Mouse (Mus musculus) spleen, adult 12 weeks (tissue): ENCODE measurements around the gene Cdk10.
A peak's percentile ranks its signal among the peaks of the same experiment; 100 is the strongest.
"Not testable (repeated sequence)": the region's sequence is repeated elsewhere in the genome, so short reads cannot be mapped to it uniquely, and the experiment has no call there.

Experiments used
- DNase-seq: peaks from one replicate; pipeline ENCODE4 v3.0.0; 2022; ENCODE audit warnings: low spot score

The Cdk10 gene

DNA sequence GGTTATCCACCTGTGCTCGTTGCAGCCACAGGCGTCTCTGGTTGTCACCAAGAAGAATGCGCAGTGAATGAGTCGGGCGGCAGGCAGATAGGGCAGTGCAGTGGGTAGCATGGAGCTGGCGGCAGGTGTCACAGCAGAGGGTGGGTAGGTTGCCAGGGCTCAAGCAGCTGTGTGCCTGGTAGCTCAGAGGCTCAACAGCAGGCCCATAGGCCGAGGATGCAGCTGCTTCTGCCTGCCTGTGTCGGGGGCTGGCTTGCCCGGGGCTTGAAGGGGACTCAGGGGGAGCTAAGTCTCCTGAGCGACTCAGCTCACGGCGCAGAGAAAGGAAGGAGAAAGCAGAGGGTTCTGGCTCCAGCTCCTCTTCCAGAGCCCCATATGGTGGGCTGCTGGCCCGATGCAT lies 8.7 kb downstream of the Cdk10 start:
- DNase-seq, result no peak

DNA sequence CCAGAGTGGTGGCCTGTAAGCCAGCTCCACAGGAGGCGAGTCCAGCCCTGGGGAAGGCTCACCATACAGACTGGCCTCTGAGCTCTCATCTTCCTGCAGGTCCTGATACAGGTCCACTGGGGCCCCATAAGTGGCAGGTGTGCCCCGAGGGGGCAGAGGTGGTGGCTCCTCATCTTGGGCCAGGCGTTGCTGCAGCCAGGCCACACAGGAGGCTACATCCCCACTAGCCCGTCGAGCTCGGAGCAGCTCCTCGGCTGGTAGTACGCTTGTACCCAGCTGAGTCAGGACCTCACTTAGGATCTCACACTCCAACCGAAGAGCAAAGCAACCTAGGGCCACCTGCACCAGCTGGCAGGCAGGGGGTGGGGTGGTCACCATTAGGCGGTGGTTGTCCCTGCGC lies 9.1 kb downstream of the Cdk10 start:
- DNase-seq, result no peak

DNA sequence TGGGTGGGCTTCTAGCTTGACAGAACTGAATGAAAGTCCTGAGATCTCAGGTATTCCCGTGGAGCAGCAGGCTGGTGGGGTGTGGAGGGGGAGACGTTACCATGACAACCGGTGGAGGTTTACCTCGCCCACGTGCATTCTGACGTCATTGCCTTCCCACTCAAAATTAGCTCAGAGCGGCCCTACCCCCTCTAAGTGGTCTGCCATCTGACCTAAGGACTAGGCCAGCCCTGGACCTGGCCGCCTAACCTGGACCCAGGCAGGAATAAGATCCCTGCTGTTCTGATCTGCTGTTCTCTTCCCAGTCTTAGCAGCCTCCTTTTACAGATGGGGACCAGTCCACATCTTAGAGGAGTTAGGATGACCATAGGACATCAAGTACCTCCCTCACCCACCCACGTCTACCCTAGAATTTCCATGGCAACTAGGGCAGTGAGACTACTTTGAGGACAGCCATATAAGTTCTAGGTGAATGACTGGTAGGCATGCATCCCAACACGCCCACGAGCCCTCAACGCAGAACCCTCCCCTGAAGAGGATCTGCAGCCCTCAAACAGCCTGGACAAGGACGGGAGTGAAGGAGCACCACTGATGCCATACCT lies 10.4 kb downstream of the Cdk10 start:
- DNase-seq, result no peak

- DNase-seq, result peak; percentile 76
Observed at GRCm38 (mm10) chr8:123235520-123236497, 11.2 kb downstream of the Cdk10 start, which contains the start of gene Spata2l. Gene Spata2l, minus strand, starts transcription at chr8:123236233.

DNA sequence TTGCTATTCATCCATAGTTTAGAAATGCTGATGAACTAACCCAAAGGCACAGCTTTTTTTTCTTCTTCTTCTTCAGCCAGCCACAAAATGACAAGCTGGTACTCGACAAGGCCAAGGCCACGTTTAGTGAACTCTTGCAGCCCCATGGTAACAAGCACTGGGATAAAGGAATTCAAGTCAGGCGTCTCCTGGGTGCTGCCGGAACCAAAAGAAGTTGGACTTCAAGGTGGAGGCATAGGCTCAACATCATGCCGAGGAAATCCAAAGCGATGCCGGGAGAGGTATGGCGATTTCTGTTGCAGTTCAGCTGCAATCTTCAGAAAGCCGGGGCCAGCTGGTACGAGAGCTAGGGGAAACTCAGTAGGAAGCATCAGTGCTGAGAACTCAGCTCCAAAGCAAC lies 14.8 kb downstream of the Cdk10 start:
- no peak for DNase-seq

DNA sequence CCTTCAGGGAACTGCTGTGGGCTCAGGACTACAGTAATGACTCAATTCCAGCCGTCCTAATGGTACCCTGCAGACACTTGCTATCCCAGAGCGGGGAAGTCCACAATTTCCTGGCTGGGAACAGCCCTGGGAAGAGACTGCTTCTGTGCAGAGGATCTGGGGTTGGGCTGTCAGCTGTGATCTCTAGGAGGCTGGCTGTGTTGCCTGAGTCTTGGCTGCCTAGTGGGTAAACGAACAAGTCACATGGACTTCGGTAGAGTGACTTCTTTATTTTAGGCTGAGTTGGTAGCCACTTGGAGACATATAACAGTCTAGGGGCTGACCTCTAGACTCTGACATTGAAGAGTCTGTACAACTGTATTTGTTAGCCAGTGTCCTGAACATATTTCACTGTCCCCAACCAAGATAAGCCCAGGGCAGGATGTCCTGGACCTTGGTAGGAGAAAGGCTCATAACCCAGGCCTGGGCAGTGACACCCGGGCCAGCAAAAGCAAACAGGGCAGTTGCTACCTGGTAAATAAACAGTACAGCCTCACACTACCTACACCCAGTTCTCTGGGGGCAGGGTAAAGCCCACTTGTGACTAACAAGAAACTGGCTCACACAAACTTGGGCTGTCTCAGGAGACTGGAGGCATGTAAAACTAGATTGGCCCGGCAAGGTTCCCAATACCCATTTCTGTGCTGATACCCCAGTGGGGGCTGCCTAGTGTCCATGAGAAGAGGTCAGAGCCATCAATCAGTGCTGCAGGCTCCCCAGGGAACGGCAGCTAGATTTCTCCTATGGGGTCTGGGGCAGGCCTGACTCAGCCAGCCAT lies 17.7 kb downstream of the Cdk10 start:
- DNase-seq, result no peak

- DNase-seq, result no peak
Observed at GRCm38 (mm10) chr8:123243053-123243452, 18.4 kb downstream of the Cdk10 start.

- DNase-seq, result no peak
Observed at GRCm38 (mm10) chr8:123244382-123244781, 19.7 kb downstream of the Cdk10 start.

DNA sequence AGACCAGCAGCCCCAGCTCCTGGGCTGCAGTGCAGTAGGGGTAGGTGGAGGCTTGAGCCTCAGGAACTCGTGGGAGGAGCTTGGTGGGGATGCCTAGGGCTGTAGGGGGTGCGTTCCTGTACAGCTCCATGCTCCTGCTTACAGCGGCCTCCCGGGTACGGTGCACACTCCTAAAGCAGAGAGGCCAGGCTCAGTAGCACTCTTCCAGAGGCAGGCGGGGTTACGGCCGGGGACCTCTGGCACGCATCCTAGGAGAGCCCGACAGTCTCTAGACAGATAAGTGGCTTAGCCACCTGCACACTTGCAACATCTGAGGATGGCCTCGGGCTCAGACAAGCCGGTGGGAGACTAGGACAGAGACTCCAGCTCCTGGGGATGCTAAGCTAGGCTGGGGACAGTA lies 20.9 kb downstream of the Cdk10 start:
- DNase-seq, result no peak

DNA sequence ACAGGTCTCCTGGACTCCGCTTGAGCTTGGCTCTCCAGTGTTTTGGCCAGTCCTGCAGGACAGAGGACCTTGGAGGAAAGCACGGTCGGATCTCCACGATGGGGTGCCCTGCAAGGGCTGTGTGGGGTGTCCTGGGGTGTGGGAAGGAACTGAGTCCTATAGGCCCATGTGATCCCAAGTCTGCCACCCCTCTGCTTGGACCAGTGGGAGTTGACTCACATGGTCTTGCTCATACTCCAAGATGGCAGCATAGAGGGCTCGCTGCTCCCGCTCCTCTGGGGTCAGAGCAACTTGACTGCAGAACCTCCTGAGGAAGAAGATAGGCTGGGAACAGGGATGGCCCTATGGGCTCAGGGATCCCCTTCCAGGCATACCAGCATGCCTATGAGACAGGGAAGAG lies 23.1 kb downstream of the Cdk10 start:
- no peak for DNase-seq

GRCm38 (mm10) chr8:123248596-123248995 lies 24.0 kb downstream of the Cdk10 start:
- DNase-seq, result no peak

DNA sequence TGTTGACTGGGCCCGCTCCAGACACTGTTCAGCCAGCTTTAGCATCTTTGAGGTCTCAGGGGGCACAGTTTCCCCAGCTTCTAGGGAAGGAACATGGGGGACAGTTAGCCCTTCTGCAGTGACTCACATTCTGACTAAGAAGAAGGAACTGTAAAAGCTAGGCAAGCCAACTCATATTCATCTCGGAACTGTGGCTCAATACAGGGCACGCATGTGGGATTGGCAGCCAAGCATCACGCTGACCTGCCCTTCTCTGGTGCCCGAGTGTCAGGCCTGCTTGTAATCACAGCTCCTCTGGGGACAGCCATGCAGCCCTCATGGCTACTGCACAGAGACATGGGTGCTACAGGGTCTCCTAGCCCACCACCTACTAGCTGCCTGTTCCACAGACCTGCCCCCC lies 26.3 kb downstream of the Cdk10 start:
- DNase-seq, result no peak

- no peak for DNase-seq
Observed at GRCm38 (mm10) chr8:123252925-123253324, 28.3 kb downstream of the Cdk10 start.

GRCm38 (mm10) chr8:123253451-123254098 lies 28.9 kb downstream of the Cdk10 start:
- no peak for DNase-seq

GRCm38 (mm10) chr8:123254099-123254885 lies 29.6 kb downstream of the Cdk10 start, which contains the start of the genes Zfp276 and Vps9d1:
Gene Zfp276, plus strand, starts transcription at chr8:123254195.
Gene Vps9d1, minus strand, starts transcription at chr8:123254348.
- DNase-seq, result peak; percentile 80

DNA sequence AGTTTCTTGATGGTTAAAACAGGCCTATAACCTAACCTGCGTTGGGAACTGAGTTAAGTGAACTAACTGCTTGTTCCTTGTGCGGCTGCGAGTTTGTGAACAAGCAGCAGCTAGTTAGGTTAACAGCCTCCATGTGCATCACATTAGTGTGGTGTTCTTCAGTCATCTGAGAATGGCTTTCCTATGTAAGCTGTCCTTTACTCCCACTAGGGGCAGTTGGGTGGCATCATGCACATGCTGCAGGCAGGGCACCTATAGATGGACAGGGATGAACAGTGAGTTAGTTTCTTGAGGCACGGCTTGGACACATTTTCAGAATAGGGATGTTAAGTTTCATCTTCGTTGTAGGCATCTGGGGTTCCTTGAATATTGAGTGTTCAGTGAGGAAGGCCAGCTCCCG lies 30.5 kb downstream of the Cdk10 start:
- no peak for DNase-seq

DNA sequence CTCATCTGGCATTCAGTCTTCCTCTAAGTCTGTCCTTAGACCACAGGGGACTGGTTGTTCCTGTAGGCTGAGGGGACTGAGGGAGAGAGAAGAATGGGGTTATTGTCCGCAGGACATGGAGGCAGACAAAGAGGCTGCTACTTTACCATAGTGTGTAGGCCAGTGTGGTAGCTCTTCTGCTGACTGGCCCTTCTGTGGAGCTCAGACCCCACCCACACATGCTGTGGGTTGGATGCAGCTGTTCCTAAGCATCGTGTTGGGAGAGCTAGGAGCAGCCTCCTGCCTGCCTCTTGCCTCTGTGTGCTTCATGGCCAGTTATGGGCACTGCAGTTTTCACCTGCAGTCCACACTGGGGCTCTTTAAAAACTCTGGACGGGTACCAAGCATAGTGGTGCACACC lies 32.5 kb downstream of the Cdk10 start:
- no peak for DNase-seq

GRCm38 (mm10) chr8:123257593-123257992 lies 33.0 kb downstream of the Cdk10 start:
- DNase-seq, result not testable (repeated sequence)

- DNase-seq, result no peak
Observed at GRCm38 (mm10) chr8:123267926-123268656, 43.4 kb downstream of the Cdk10 start.

DNA sequence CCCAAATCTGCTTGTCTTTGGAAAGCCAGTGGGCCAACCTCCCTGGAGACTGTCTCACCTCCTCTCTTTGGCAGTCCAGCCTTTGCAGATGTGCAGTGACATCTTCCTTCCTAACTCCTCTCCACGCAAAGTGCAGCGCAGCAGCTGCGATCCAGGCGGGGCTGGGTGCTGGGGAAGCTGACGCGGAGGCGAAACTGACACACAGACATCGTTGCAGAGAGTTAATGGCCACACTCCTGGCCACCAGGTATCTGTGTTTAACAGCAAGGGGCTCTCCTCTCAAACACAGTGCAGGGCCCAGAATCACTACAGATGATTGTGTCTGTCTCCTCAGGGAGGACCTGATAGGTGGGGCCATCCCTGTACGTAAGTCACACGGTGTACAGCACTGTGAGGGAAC lies 46.5 kb downstream of the Cdk10 start:
- DNase-seq, result no peak
